Mouse (Mus musculus): ENCODE results near the gene Camkmt.

GRCm38 (mm10) chr17:85163272-85163610, 72.9 kb downstream of the Camkmt start:
- TF ChIP-seq POLR2A (IDR thresholded peaks at IDR 0.05; ENCODE audit: low read depth, low read length) (no peak), CTCF (conservative IDR thresholded peaks at IDR 0.05; ENCODE audit: insufficient read depth, insufficient read length, low read depth, low read length) (no peak)
